Mouse (Mus musculus) MN1 (cell line): ENCODE measurements at regions not wholly inside any gene's neighbourhood (a gene's known extent, or its start where the extent isn't known, plus 50 kb on each side); places are given as distances from the start of the nearest gene placed in this dataset.
A peak's percentile ranks its signal among the peaks of the same experiment; 100 is the strongest.

Experiments used
- DNase-seq: peaks from one replicate; pipeline ENCODE4 v3.0.0-alpha.2; 2016; ENCODE audit warnings: low spot score

- no peak for DNase-seq
These were observed 154.4 kb downstream of the Thbs2 start for GRCm38 (mm10) chr17:14539651-14540050.

GRCm38 (mm10) chr17:14539191-14539590 is 154.8 kb downstream of the Thbs2 start:
- DNase-seq = no peak

- DNase-seq = no peak
These were observed 155.5 kb downstream of the Thbs2 start for GRCm38 (mm10) chr17:14538527-14538926.

- no peak for DNase-seq
These were observed 161.1 kb downstream of the Thbs2 start for GRCm38 (mm10) chr17:14532979-14533314.

- DNase-seq = no peak
These were observed 161.6 kb downstream of the Thbs2 start for GRCm38 (mm10) chr17:14532298-14532978.

GRCm38 (mm10) chr17:14531796-14532195 is 162.2 kb downstream of the Thbs2 start:
- DNase-seq = no peak

- no peak for DNase-seq
These were observed 166.3 kb downstream of the Thbs2 start for GRCm38 (mm10) chr17:14527691-14528090.

- DNase-seq = no peak
These were observed 168.8 kb downstream of the Thbs2 start for GRCm38 (mm10) chr17:14525255-14525654.

- peak; percentile 68 for DNase-seq
These were observed 169.4 kb downstream of the Thbs2 start for GRCm38 (mm10) chr17:14524426-14525236.

GRCm38 (mm10) chr17:14522011-14522410 is 172.0 kb downstream of the Thbs2 start:
- no peak for DNase-seq

- peak; percentile 37 for DNase-seq
These were observed 173.5 kb downstream of the Thbs2 start for GRCm38 (mm10) chr17:14520565-14520964.

GRCm38 (mm10) chr17:14519367-14519766 is 174.7 kb downstream of the Thbs2 start:
- DNase-seq = no peak

- DNase-seq = no peak
These were observed 175.8 kb downstream of the Thbs2 start for GRCm38 (mm10) chr17:14518216-14518615.

GRCm38 (mm10) chr17:14517368-14517767 is 176.7 kb downstream of the Thbs2 start:
- no peak for DNase-seq

- no peak for DNase-seq
These were observed 177.9 kb downstream of the Thbs2 start for GRCm38 (mm10) chr17:14516097-14516496.

GRCm38 (mm10) chr17:14513454-14513853 is 180.6 kb downstream of the Thbs2 start:
- no peak for DNase-seq

- no peak for DNase-seq
These were observed 183.5 kb downstream of the Thbs2 start for GRCm38 (mm10) chr17:14510486-14510885.

GRCm38 (mm10) chr17:14507111-14507510 is 186.9 kb downstream of the Thbs2 start:
- DNase-seq = no peak

GRCm38 (mm10) chr17:14506123-14506522 is 187.9 kb downstream of the Thbs2 start:
- DNase-seq = no peak

GRCm38 (mm10) chr17:14505415-14505814 is 188.6 kb downstream of the Thbs2 start:
- DNase-seq = no peak

- no peak for DNase-seq
These were observed 190.4 kb downstream of the Thbs2 start for GRCm38 (mm10) chr17:14503670-14504069.

- no peak for DNase-seq
These were observed 192.7 kb downstream of the Thbs2 start for GRCm38 (mm10) chr17:14501341-14501740.

- no peak for DNase-seq
These were observed 196.9 kb downstream of the Thbs2 start for GRCm38 (mm10) chr17:14497086-14497485.
